Mouse (Mus musculus) ES-E14 (cell line): Measurements from ENCODE around the gene Mxra7. TPM values are rescaled to one million over a fixed set of nuclear protein-coding genes. Genes with fewer than 3 reads are reported as not detected.
"Not testable (repeated sequence)": the region's sequence is repeated elsewhere in the genome, so short reads cannot be mapped to it uniquely, and the experiment has no call there.

Experiments
- DNase-seq: peaks from one replicate; pipeline ENCODE4 v3.0.0-alpha.2; 2013; ENCODE audit warnings: low read depth, low spot score
- H3K27ac ChIP-seq: 2 replicates; pipeline ENCODE4 v1.5.1; 2012; ENCODE audit warnings: low read depth, mild to moderate bottlenecking, low read length, moderate library complexity, mixed read lengths; ENCODE audit not compliant: poor library complexity, insufficient read depth, severe bottlenecking
- H3K36me3 ChIP-seq: 2 replicates; pipeline ENCODE4 v1.6.1; 2012; ENCODE audit warnings: mild to moderate bottlenecking, low read length, moderate library complexity, mixed read lengths; ENCODE audit not compliant: control insufficient read depth, poor library complexity, insufficient read depth, severe bottlenecking
- H3K4me1 ChIP-seq, 2 experiments: fragments of 150-350 bp in 1 of 2; sonication (generic) in 1 of 2; 2 replicates each; pipeline ENCODE4 v1.6.1; 2012; ENCODE audit warnings: low read length in 2 of 2, mild to moderate bottlenecking in 1 of 2, mixed read lengths in 1 of 2; ENCODE audit not compliant: control insufficient read depth in 2 of 2, insufficient read depth in 2 of 2, poor library complexity in 1 of 2
- H3K4me3 ChIP-seq, 2 experiments: fragments of 150-350 bp in 1 of 2; sonication (generic) in 1 of 2; 2 replicates each; pipeline ENCODE4 v1.5.1; 2012; ENCODE audit warnings: low read length in 2 of 2, low read depth in 1 of 2, mild to moderate bottlenecking in 1 of 2, mixed read lengths in 1 of 2; ENCODE audit not compliant: insufficient read depth in 1 of 2, poor library complexity in 1 of 2, severe bottlenecking in 1 of 2
- H3K9ac ChIP-seq: 2 replicates; pipeline ENCODE4 v1.6.1; 2012; ENCODE audit warnings: low read depth, mild to moderate bottlenecking, low read length, mixed read lengths; ENCODE audit not compliant: poor library complexity, insufficient read depth, severe bottlenecking
- H3K9me3 ChIP-seq: fragments of 150-350 bp; sonication (generic); 2 replicates; pipeline ENCODE4 v1.6.1; 2012; ENCODE audit warnings: low read depth, mild to moderate bottlenecking, low read length; ENCODE audit not compliant: control insufficient read depth, insufficient read depth
- CHD2 ChIP-seq: IDR thresholded peaks from 2 replicates; pipeline ENCODE4 v1.6.1; 2014; ENCODE audit warnings: mild to moderate bottlenecking, low read depth, low read length, inconsistent platforms
- HCFC1 ChIP-seq: IDR thresholded peaks from 2 replicates; pipeline ENCODE4 v1.6.1; 2012; ENCODE audit warnings: low read length, inconsistent platforms, borderline replicate concordance; ENCODE audit not compliant: insufficient read depth
- MAFK ChIP-seq: IDR thresholded peaks from 2 replicates; pipeline ENCODE4 v1.6.1; 2014; ENCODE audit warnings: mild to moderate bottlenecking, low read depth, low read length, inconsistent platforms; ENCODE audit not compliant: insufficient read depth
- ZC3H11A ChIP-seq: IDR thresholded peaks from 2 replicates; pipeline ENCODE4 v1.6.1; 2012; ENCODE audit warnings: low read depth, mild to moderate bottlenecking, inconsistent platforms, low read length, borderline replicate concordance
- ZNF384 ChIP-seq: IDR thresholded peaks from 2 replicates; pipeline ENCODE4 v1.6.1; 2012; ENCODE audit warnings: low read depth, low read length, inconsistent platforms
- in situ Hi-C, 2 experiments: fragments of 600-800 bp; cut with MboI; formaldehyde crosslinking; loops; one replicate each; pipeline ENCODE4 v1.15.1; 2025; ENCODE audit warnings: low sequenced_read_pairs in 2 of 2, inconsistent platforms in 1 of 2; ENCODE audit not compliant: unreplicated experiment in 2 of 2
- total RNA-seq: library from RNA; depleted of rRNA; stranded (reverse); fragments of 300-350 nt; gene quantifications from 2 replicates; pipeline ENCODE4 v1.2.3, GENCODE M21; 2012

The Mxra7 gene
- total RNA-seq, 1 experiment, result 5.8 TPM

GRCm38 (mm10) chr11:116825230-116825629, 2.6 kb downstream of the Mxra7 start:
- H3K9me3 ChIP-seq, result no peaks in the 10 kb centered on the region
- no peak for DNase-seq
- H3K4me3 ChIP-seq, result no peak overlapping the region
- no peaks in the 10 kb centered on the region for H3K36me3 ChIP-seq
- H3K9ac ChIP-seq, result no peak overlapping the region
- no peak overlapping the region for H3K27ac ChIP-seq
- in situ Hi-C loops, result no loop called here
- H3K4me1 ChIP-seq, result peaks cover 0 to 15% of the 10 kb centered on the region in 2 experiments; a peak in 2 of 4 replicates
- TF ChIP-seq ZC3H11A (no peak), MAFK (no peak)

GRCm38 (mm10) chr11:116823885-116824284, 4.0 kb downstream of the Mxra7 start:
- H3K4me1 ChIP-seq, H3K9me3 ChIP-seq, DNase-seq, H3K36me3 ChIP-seq, H3K9ac ChIP-seq, H3K27ac ChIP-seq, H3K4me3 ChIP-seq: not testable (repeated sequence)
- in situ Hi-C loops, result loop anchor here in 1 of 2 experiments (25.0 kb wide), 1 partner anchor 187 kb away; the partner anchor contains the start of gene Rhbdf2

- H3K9ac ChIP-seq, result no peak overlapping the region
- no peak for TF ChIP-seq ZNF384
- no peak for TF ChIP-seq CHD2
- in situ Hi-C loops, result loop anchor here in 1 of 2 experiments (25.0 kb wide), 1 partner anchor 186 kb away; the partner anchor contains the start of gene Rhbdf2
- H3K36me3 ChIP-seq, result no peaks in the 10 kb centered on the region
- DNase-seq, result no peak
- no peaks in the 10 kb centered on the region for H3K9me3 ChIP-seq
- H3K27ac ChIP-seq, result no peak overlapping the region
- no peak overlapping the region for H3K4me3 ChIP-seq
- H3K4me1 ChIP-seq, result peaks cover 0 to 6% of the 10 kb centered on the region in 2 experiments; a peak in 2 of 4 replicates
Measured at GRCm38 (mm10) chr11:116823255-116823654, 4.6 kb downstream of the Mxra7 start.

- no peaks in the 10 kb centered on the region for H3K36me3 ChIP-seq
- H3K9ac ChIP-seq, result no peak overlapping the region
- peaks cover 0 to 5% of the 10 kb centered on the region in 2 experiments; a peak in 1 of 4 replicates for H3K4me1 ChIP-seq
- DNase-seq, result no peak
- H3K4me3 ChIP-seq, result no peak overlapping the region
- in situ Hi-C loops, result loop anchor here in 1 of 2 experiments (25.0 kb wide), 1 partner anchor 185 kb away; the partner anchor contains the start of gene Rhbdf2
- H3K27ac ChIP-seq, result no peak overlapping the region
- TF ChIP-seq HCFC1, result no peak
- TF ChIP-seq MAFK, result no peak
- TF ChIP-seq CHD2, result no peak
- no peak for TF ChIP-seq ZC3H11A
- TF ChIP-seq ZNF384, result no peak
- H3K9me3 ChIP-seq, result no peaks in the 10 kb centered on the region
Measured at GRCm38 (mm10) chr11:116822626-116823025, 5.2 kb downstream of the Mxra7 start.

- no peak for TF ChIP-seq CHD2
- TF ChIP-seq ZC3H11A, result no peak
- no peak for TF ChIP-seq HCFC1
- no peak for TF ChIP-seq ZNF384
- no peak for TF ChIP-seq MAFK
- Histone ChIP-seq H3K4me1 (peaks cover 0 to 5% of the 10 kb centered on the region in 2 experiments; a peak in 1 of 4 replicates), H3K27ac (no peak overlapping the region)
Measured at GRCm38 (mm10) chr11:116822215-116822614, 5.6 kb downstream of the Mxra7 start.

More at GRCm38 (mm10) chr11:116822215-116822614, 5.6 kb downstream of the Mxra7 start:
- H3K9ac ChIP-seq, result no peak overlapping the region
- in situ Hi-C loops, result loop anchor here in 1 of 2 experiments (25.0 kb wide), 1 partner anchor 185 kb away; the partner anchor contains the start of gene Rhbdf2
- no peak for DNase-seq
- no peaks in the 10 kb centered on the region for H3K9me3 ChIP-seq
- no peak overlapping the region for H3K4me3 ChIP-seq
- no peaks in the 10 kb centered on the region for H3K36me3 ChIP-seq
